Mouse (Mus musculus) spleen, postnatal 10 days (tissue): ENCODE results near the gene Cacna1c.

Source experiments
- DNase-seq, 2 experiments: peaks; one replicate each; pipeline ENCODE4 v3.0.0; 2021 to 2022; ENCODE audit warnings: low spot score in 2 of 2

Gene Cacna1c

GRCm38 (mm10) chr6:118924426-118924825, 271.8 kb downstream of the Cacna1c start:
- no peak for DNase-seq

GRCm38 (mm10) chr6:118923926-118924325, 272.3 kb downstream of the Cacna1c start:
- DNase-seq, result no peak

DNA sequence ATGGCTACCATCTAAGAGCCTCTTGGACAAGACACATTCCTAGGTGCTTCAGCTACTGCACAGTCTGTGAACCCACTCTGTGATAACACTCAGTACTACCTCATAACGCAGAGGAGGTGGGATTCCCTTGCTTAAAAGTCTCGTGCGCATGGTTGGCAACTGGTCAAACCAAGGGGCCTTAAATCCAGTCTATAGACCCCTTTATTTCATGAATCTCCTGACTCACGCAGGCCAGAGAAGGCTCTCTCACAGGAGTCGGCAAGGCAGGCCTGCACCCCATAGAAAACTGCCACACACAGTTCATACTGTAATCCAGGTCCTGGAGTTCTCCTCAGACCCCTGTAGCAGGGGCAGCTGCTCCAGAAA, 273.0 kb downstream of the Cacna1c start:
- DNase-seq, result no peak

DNA sequence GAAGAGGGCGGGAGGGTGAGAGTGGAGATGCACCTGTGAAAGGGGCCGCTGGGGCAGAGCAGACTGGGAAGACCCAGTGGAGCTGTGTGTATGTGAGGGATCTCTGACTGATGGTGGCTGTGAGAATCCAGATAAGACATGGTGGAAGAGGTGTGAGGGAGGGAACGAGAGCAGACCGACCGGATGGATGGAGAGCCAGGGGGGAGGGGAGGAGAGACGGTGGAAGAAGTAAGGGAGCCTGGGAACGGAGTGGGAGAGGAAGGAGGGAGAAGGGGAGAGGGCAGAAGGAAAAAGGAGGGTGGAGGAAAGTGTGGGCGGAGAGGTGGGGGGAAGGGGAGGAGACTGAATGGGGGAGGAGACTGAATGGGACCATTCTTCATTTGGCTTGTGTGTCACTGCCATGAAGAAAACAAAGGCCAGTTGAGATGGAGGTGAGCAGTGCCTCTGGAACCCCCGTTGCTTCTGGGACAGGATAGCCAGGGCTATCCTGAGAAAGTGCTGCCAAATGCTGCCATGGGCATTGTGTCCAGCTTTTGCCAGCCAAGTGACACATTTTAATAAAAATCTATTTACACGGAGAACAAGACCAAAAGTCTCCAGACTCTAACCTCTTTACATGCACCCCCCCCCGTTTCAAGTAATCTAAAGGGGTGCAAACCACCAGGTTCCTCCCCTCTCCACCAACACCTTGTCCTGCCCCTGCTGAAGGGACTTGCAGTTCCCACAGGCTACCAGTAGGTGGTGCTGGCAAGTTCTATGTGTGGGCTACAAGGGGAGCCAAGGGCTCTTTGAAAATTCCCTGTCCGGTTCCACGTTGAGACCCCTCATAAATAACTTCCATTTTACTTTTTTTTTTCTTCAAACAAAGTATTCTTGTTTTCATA, 273.6 kb downstream of the Cacna1c start:
- DNase-seq, result peak; percentile 46 to 73

GRCm38 (mm10) chr6:118908176-118908575, 288.0 kb downstream of the Cacna1c start:
- DNase-seq, result no peak

DNA sequence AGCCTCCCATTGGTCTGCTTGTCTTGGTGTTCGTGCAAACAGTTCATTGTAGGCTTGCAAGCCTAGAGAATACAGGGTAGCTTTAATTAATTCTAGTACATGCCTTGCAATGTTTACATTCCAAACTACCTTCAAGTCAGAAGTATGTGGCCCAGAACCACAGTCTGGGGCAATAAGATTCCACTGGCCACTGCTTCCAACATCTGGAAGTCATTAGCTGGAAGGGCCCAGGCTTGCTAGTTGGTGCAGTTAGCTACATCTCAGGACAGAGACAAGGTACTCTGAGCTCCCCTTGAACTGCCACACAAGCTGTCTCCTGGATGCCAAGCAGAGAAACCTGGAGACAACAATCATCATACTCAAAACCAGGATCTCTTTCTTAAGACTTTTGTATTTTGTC, 288.5 kb downstream of the Cacna1c start:
- no peak for DNase-seq

DNA sequence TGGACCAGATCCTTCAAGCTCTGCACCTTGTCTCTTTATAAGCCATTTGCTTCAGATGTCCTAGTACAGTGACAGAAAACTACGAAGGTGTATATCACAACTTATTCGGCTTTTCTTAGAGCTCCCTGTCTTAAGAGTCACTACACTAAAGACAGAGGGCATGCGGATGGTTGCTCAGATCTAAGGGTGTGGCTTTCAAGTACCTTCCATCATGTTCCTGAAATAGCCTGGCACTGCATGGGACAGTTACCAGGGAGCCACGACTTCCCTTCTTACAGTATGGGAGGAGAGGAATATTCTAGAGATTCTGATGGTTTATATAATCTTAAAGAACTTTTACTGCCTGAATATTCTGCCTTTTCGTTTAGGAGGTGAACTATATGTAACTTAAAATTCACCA, 289.3 kb downstream of the Cacna1c start:
- no peak for DNase-seq

DNA sequence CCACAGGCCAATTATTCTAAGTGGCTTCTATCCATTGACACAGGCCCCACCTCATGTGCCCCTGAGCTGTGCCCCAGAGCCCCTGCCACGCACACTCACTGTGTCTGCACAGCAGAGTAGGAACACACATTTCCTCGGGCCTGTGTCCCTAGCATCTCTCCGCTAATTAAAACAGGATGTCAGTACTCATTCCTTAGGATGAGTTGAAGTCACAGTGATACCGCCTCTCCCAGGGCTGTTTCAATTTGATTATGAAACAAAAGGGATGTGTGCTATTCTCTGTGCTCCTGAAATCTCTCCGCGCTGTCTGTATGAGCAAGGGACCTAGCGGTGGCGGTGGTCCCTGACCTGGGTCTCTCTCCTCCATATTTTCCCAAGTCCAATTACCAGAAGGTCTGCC, 296.5 kb downstream of the Cacna1c start:
- DNase-seq, result no peak

GRCm38 (mm10) chr6:118897101-118897500, 299.1 kb downstream of the Cacna1c start:
- DNase-seq, result no peak

DNA sequence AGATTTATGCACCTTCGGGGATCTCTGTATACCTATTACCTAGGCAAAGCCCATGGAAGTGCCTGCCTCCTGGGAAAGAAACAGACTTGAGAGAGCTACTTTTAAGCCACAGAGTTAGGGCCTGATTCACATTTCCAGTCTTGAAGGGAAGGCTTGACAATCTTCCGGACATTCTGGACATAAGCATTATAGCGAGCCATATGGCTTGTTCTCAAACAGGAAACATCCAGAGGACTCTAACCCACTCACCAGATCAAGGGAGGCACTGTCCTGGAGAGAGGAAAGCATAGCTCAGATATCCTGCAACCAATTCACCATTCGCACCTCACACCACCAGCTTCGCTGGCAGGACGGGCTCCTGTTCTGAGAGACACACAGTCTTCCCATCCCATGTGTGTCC, 302.2 kb downstream of the Cacna1c start:
- no peak for DNase-seq

GRCm38 (mm10) chr6:118889441-118889840, 306.8 kb downstream of the Cacna1c start:
- DNase-seq, result no peak

GRCm38 (mm10) chr6:118887032-118887431, 309.2 kb downstream of the Cacna1c start:
- no peak for DNase-seq

- DNase-seq, result no peak
These were observed 311.3 kb downstream of the Cacna1c start for GRCm38 (mm10) chr6:118884961-118885360.

- DNase-seq, result no peak
These were observed 312.1 kb downstream of the Cacna1c start for GRCm38 (mm10) chr6:118884073-118884551.

GRCm38 (mm10) chr6:118876204-118876603, 320.0 kb downstream of the Cacna1c start:
- no peak for DNase-seq

DNA sequence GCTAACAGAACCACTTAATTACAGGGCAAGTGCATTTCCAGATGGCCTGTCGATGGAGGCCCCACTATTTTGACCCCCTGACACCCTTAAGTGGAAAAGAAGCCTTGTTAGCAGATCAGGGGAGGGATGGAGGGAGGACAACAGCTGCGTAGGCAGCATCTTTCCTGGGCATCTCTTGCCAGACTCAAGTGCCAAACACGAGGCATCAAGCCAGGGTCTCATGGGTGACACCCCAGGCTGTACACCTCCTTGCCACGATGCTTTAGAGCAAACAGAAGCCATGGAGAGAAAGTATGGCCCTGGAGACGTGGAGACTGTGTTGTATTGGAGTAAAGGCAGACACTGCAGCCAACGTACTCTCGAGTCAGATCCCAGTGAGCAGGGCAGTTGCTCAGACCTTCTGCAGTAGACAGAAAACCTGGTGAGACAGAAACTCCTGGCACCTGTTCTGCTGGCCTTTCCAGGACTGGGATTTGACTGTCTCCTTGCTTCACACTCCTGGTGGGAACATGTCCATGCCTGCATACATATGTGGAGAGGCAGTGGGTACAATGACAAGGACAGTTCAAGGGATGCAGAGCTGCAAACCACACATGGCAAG, 325.9 kb downstream of the Cacna1c start:
- no peak for DNase-seq

GRCm38 (mm10) chr6:118867384-118867783, 328.8 kb downstream of the Cacna1c start:
- DNase-seq, result no peak

DNA sequence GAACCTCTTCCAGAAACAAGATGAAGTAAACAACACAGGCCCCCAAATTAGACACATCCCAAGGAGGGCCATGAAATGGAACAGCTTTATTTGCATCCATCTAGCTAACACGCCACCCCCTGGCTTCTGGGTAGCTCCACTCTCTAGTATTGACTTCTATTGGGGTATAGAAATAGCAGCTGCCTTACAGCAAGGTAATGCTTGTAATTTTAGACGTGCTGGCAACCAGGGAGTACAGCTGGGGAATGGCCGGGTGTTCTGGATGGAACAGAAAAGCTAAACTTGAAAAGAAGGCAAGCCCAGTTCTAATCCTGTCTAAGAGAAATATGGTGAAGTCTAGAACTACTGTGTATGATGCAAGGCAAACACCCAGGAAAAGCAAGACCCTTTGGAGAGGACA, 329.3 kb downstream of the Cacna1c start:
- DNase-seq, result no peak

GRCm38 (mm10) chr6:118865777-118866380, 330.3 kb downstream of the Cacna1c start:
- DNase-seq, result no peak

DNA sequence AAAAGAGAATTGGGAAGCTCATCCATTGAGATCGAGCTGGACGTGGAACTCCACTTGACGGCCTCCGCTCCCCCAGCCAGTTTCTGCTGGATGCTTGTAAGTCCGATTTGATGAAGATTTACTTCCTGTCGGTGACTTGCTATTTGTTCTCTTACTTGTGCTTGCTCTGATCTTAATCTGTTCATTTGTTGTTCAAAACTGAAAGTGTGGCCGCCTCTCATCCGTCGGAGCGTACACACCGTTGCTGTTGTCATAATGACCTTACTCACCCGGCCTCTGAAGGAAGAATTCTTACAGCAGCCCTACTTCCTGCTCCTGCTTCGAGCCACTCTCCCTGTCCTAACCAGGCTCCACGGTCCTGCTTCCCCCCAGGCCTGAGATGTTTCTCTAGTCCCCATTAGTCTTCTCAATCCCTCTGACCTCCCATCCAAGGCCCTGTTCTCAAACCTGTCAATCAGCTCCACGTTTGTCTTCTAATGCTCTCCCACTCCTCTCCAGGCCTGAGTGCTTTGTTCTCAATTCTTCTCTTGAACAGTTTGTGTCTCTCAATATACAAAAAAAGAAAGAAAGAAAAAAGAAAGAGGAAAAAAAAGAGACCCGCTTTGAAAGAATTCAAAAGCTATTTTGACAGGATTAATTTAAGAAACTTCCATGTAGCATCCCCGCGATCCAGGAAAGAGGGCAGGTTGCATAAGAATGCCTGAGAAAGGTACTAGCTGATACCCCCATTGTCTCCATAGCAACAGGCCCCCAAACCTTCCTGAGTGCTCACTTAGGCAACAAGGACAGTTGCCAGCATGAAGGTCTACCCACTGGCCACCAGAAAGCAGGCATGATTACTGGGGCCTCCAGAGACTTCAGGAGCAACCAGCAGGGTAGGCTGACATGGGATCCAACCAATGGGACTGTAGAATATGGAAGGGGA, 331.3 kb downstream of the Cacna1c start:
- DNase-seq, result no peak

- no peak for DNase-seq
These were observed 333.5 kb downstream of the Cacna1c start for GRCm38 (mm10) chr6:118862727-118863126.

- no peak for DNase-seq
These were observed 334.1 kb downstream of the Cacna1c start for GRCm38 (mm10) chr6:118862091-118862490.
